Mouse (Mus musculus) liver, embryonic 11.5 days (tissue): Measurements from ENCODE around the gene Vmn2r81. TPM values are rescaled to one million over a fixed set of nuclear protein-coding genes. Genes with fewer than 3 reads are reported as not detected.
"Not testable (repeated sequence)": the region's sequence is repeated elsewhere in the genome, so short reads cannot be mapped to it uniquely, and the experiment has no call there.

Source experiments
- ATAC-seq: fragments of 200-750 bp; cut with Nextera tagmentation; replicated peaks from 2 replicates; pipeline ENCODE4 v1.8.0; 2017; ENCODE audit warnings: moderate number of reproducible peaks, mild to moderate bottlenecking, moderate TSS enrichment, moderate library complexity; ENCODE audit not compliant: low FRiP score
- DNase-seq: peaks from one replicate; pipeline ENCODE4 v3.0.0-alpha.2; 2017; ENCODE audit warnings: low spot score
- H3K27ac ChIP-seq: fragments of 300-500 bp; sonication (generic); 2 replicates; pipeline ENCODE4 v1.5.1; 2014; ENCODE audit warnings: mild to moderate bottlenecking, low read depth, low read length, control low read depth
- H3K27me3 ChIP-seq: fragments of 300-500 bp; sonication (generic); replicated peaks from 2 replicates; pipeline ENCODE4 v1.6.1; 2014; ENCODE audit warnings: low read length, mixed read lengths; ENCODE audit not compliant: control insufficient read depth, insufficient read depth
- H3K36me3 ChIP-seq: fragments of 300-500 bp; sonication (generic); 2 replicates; pipeline ENCODE4 v1.6.1; 2014; ENCODE audit warnings: mild to moderate bottlenecking, low read length, moderate library complexity, mixed read lengths; ENCODE audit not compliant: control insufficient read depth, insufficient read depth
- H3K4me1 ChIP-seq: fragments of 300-500 bp; sonication (generic); replicated peaks from 2 replicates; pipeline ENCODE4 v1.6.1; 2014; ENCODE audit warnings: low read length, mixed read lengths; ENCODE audit not compliant: control insufficient read depth, insufficient read depth
- H3K4me2 ChIP-seq: fragments of 300-500 bp; sonication (generic); 2 replicates; pipeline ENCODE4 v1.6.1; 2014; ENCODE audit warnings: mild to moderate bottlenecking, control low read depth, moderate library complexity
- H3K4me3 ChIP-seq: fragments of 300-500 bp; sonication (generic); 2 replicates; pipeline ENCODE4 v1.5.1; 2014; ENCODE audit warnings: low read depth, low read length, control low read depth
- H3K9ac ChIP-seq: fragments of 300-500 bp; sonication (generic); 2 replicates; pipeline ENCODE4 v1.6.1; 2014; ENCODE audit warnings: low read depth, low read length, control low read depth
- H3K9me3 ChIP-seq: fragments of 300-500 bp; sonication (generic); 2 replicates; pipeline ENCODE4 v1.6.1; 2016; ENCODE audit warnings: low read length, inconsistent platforms, mixed read lengths; ENCODE audit not compliant: control insufficient read depth
- WGBS: fragments of 180-500 bp; shearing (Covaris S2); extraction: QIAGEN DNeasy Blood & Tissue Kit; methylation state at CpG from one replicate; pipeline ENCODE4 v1.1.7; 2014; 5-methylcytosine and 5-hydroxymethylcytosine counted together
- polyA plus RNA-seq: library from polyadenylated mRNA; unstranded; fragments of >200 nt; fragmentation: Nextera tagmentation; extraction: Ambion mirVana; gene quantifications from 2 replicates; pipeline ENCODE4 v1.2.1, GENCODE M21; 2014

Vmn2r81 gene
- not detected in 2 replicates for polyA plus RNA-seq

GRCm38 (mm10) chr10:79247392-79247791 lies at the start of gene Vmn2r81:
Gene Vmn2r81 (plus strand): TSS chr10:79247692.
- H3K27me3 ChIP-seq, H3K4me3 ChIP-seq, H3K36me3 ChIP-seq, H3K4me2 ChIP-seq, H3K4me1 ChIP-seq, H3K9ac ChIP-seq, H3K9me3 ChIP-seq, DNase-seq, H3K27ac ChIP-seq, ATAC-seq: not testable (repeated sequence)
- 57% methylated on average over 2 of the region's 3 CpGs for WGBS

- H3K4me1 ChIP-seq, H3K9ac ChIP-seq, H3K36me3 ChIP-seq, H3K27me3 ChIP-seq, H3K9me3 ChIP-seq, H3K4me3 ChIP-seq, DNase-seq, H3K27ac ChIP-seq, H3K4me2 ChIP-seq, ATAC-seq: not testable (repeated sequence)
- WGBS: 76% methylated on average over 1 of the region's 1 CpGs
These were observed 47.5 kb upstream of the Vmn2r81 start for GRCm38 (mm10) chr10:79199973-79200372.

GRCm38 (mm10) chr10:79220432-79220831 lies 27.1 kb upstream of the Vmn2r81 start:
- no peak overlapping the region for H3K27ac ChIP-seq
- no peak for ATAC-seq
- no peak overlapping the region for H3K4me2 ChIP-seq
- H3K9me3 ChIP-seq: no peaks in the 10 kb centered on the region
- H3K4me3 ChIP-seq: no peak overlapping the region
- no peaks in the 10 kb centered on the region for H3K27me3 ChIP-seq
- H3K36me3 ChIP-seq: no peaks in the 10 kb centered on the region
- no peaks in the 10 kb centered on the region for H3K4me1 ChIP-seq
- no peak overlapping the region for H3K9ac ChIP-seq
- DNase-seq: no peak

GRCm38 (mm10) chr10:79221606-79222005 lies 25.9 kb upstream of the Vmn2r81 start:
- Histone ChIP-seq H3K9ac (no peak overlapping the region), H3K4me1 (no peaks in the 10 kb centered on the region), H3K27ac (no peak overlapping the region), H3K9me3 (no peaks in the 10 kb centered on the region), H3K36me3 (no peaks in the 10 kb centered on the region), H3K27me3 (no peaks in the 10 kb centered on the region), H3K4me3 (no peak overlapping the region), H3K4me2 (no peak overlapping the region)
- no peak for ATAC-seq
- DNase-seq: no peak

GRCm38 (mm10) chr10:79222214-79222613 lies 25.3 kb upstream of the Vmn2r81 start:
- H3K9ac ChIP-seq: no peak overlapping the region
- H3K4me3 ChIP-seq: no peak overlapping the region
- H3K4me2 ChIP-seq: no peak overlapping the region
- DNase-seq: no peak
- H3K9me3 ChIP-seq: no peaks in the 10 kb centered on the region
- no peaks in the 10 kb centered on the region for H3K27me3 ChIP-seq
- ATAC-seq: no peak
- H3K36me3 ChIP-seq: no peaks in the 10 kb centered on the region
- H3K27ac ChIP-seq: no peak overlapping the region
- 61% methylated on average over 7 of the region's 7 CpGs for WGBS
- no peaks in the 10 kb centered on the region for H3K4me1 ChIP-seq

- WGBS: 6% methylated on average over 16 of the region's 16 CpGs
- DNase-seq, ATAC-seq: not testable (repeated sequence)
These were observed 74.7 kb downstream of the Vmn2r81 start for GRCm38 (mm10) chr10:79322033-79322736.

GRCm38 (mm10) chr10:79322737-79323086 lies 75.2 kb downstream of the Vmn2r81 start:
- ATAC-seq: no peak

More at GRCm38 (mm10) chr10:79322033-79322736, 74.7 kb downstream of the Vmn2r81 start:
- H3K4me2 ChIP-seq, H3K9ac ChIP-seq, H3K36me3 ChIP-seq, H3K9me3 ChIP-seq, H3K27me3 ChIP-seq, H3K4me1 ChIP-seq, H3K27ac ChIP-seq: not testable (repeated sequence)
- H3K4me3 ChIP-seq: peak overlapping the region; percentile 17; the same call in 1 of the 2 replicates

More at GRCm38 (mm10) chr10:79322737-79323086, 75.2 kb downstream of the Vmn2r81 start:
- Histone ChIP-seq H3K9me3 (no peaks in the 10 kb centered on the region), H3K4me3 (no peak overlapping the region), H3K36me3 (no peaks in the 10 kb centered on the region), H3K4me1 (no peaks in the 10 kb centered on the region), H3K4me2 (no peak overlapping the region), H3K27ac (no peak overlapping the region), H3K27me3 (no peaks in the 10 kb centered on the region), H3K9ac (no peak overlapping the region)
- DNase-seq: no peak

Other genes starting within 250 kb of the Vmn2r81 start
- gene Olfr1351, start 235.2 kb upstream of the Vmn2r81 start, polyA plus RNA-seq: not detected in 2 replicates
- gene Olfr57, start 219.0 kb upstream of the Vmn2r81 start, polyA plus RNA-seq: not detected in 2 replicates
- 14.1 TPM in 2 replicates for gene 2610008E11Rik, start 150.1 kb upstream of the Vmn2r81 start, polyA plus RNA-seq
- not detected in 2 replicates for gene Vmn2r80, start 98.9 kb upstream of the Vmn2r81 start, polyA plus RNA-seq
- gene Vmn2r82, start 108.8 kb downstream of the Vmn2r81 start, polyA plus RNA-seq: not detected in 2 replicates
- gene Vmn2r83, start 221.0 kb downstream of the Vmn2r81 start, polyA plus RNA-seq: not detected in 2 replicates